Mouse (Mus musculus): ENCODE results near the gene Lgalsl.

DNA sequence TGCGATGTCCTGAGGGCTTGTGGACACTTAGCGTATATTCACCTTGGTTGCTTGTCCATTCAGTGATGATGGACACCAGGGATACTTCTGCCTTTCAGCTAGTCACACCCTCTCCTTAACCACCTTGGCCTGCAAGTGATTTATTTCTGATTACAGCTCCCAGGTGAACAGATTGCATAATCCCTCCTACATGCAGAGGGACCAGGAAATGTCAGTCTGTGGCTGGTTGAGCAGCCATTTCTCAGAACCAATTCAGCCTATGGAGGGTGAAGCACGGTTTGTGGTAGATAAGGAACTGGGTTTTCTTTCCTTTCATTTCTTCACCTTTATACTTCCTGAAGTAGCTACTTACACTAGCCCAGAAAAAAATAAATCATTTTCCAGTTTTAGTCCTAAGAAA is 34.6 kb upstream of the Lgalsl start:
- no peak for TF ChIP-seq EP300 (optimal IDR thresholded peaks at IDR 0.05)
- no peak for TF ChIP-seq CTCF (IDR thresholded peaks at IDR 0.05; ENCODE audit: low read depth)

All from stomach, postnatal 0 days (tissue).